ENCODE assay signal across 8 mouse cellular contexts in the genomic region with DNA sequence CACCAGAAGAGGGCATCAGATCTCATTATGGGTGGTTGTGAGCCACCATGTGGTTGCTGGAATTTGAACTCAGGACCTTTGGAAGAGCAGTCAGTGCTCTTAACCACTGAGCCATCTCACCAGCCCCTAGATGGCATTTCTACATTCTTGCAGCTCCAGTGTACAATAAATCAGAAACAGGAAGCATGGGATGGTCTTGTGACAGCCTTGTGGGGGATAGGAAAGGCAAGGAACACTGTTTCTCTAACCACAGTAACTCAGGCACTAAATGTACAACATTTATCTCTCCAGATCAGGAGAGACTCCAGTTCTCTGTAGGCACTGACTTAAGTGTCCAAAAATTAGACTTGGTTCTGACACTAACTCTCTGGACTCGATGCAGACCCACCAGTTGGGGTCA. TPM values are rescaled to one million over a fixed set of nuclear protein-coding genes. Genes with fewer than 3 reads are reported as not detected.
"Had no signal": no experiment of that assay in that cellular context is flagged by ENCODE, and none has a peak within 500 bp of the region (broad histone marks: within the 10 kb centered on the region; RNA-seq: fewer than 3 reads in every experiment).

No protein-coding gene starts in this region.

RNA-seq across cellular contexts. Expression of a gene that starts 18.2 kb away (rescaled TPM):
- total RNA-seq: gastrocnemius, adult 2 months had no signal
- polyA plus RNA-seq: heart, embryonic 13.5 days; heart, embryonic 15.5 days; inflammation-experienced regulatory T-cells, adult 6 months; limb, embryonic 10.5 days; limb, embryonic 12.5 days; liver, embryonic 11.5 days; liver, embryonic 13.5 days had no signal
